Mouse (Mus musculus) heart, embryonic 14.5 days (tissue): ENCODE data around the gene Tmem14a. TPM values are rescaled to one million over a fixed set of nuclear protein-coding genes. Genes with fewer than 3 reads are reported as not detected.

Experiments
- polyA plus RNA-seq: library from polyadenylated mRNA; unstranded; fragments of >200 nt; fragmentation: Nextera tagmentation; extraction: Ambion mirVana; gene quantifications from 2 replicates; pipeline ENCODE4 v1.2.1, GENCODE M21; 2014

Gene Tmem14a
- polyA plus RNA-seq, 1 experiment from 2014 or later, result 12.5 TPM

Other genes starting within 250 kb of the Tmem14a start
- 4.8 and 5.0 TPM in 2 replicates for gene Tram2, start 139.3 kb upstream of the Tmem14a start, polyA plus RNA-seq
- gene Gsta3, start 22.0 kb downstream of the Tmem14a start, polyA plus RNA-seq, result 0.38 TPM in 2 replicates
- gene Khdc1a, start 131.1 kb downstream of the Tmem14a start, polyA plus RNA-seq, result not detected in 2 replicates
- gene Khdc1c, start 149.8 kb downstream of the Tmem14a start, polyA plus RNA-seq, result not detected in 2 replicates
- 0.08 TPM in 1 of 2 replicates, not detected in the other for gene Khdc1b, start 165.0 kb downstream of the Tmem14a start, polyA plus RNA-seq